Mouse (Mus musculus) frontal cortex, adult (tissue): ENCODE results near the gene Eps15l1.

Source experiments
- ATAC-seq: cut with Nextera tagmentation; 2 replicates; pipeline ENCODE4 v1.9.2; 2017; ENCODE audit warnings: mild to moderate bottlenecking, moderate library complexity, mixed read lengths; ENCODE audit not compliant: low TSS enrichment

The Eps15l1 gene

GRCm38 (mm10) chr8:72293309-72293708, 128.0 kb downstream of the Eps15l1 start:
- no peak for ATAC-seq

- no peak for ATAC-seq
Observed at GRCm38 (mm10) chr8:72291104-72291503, 130.2 kb downstream of the Eps15l1 start.
